Mouse (Mus musculus): ENCODE results near the gene H2-K1. TPM values are rescaled to one million over a fixed set of nuclear protein-coding genes. Genes with fewer than 3 reads are reported as not detected.
A peak's percentile ranks its signal among the peaks of the same experiment; 100 is the strongest.

The H2-K1 gene
- total and polyA plus RNA-seq, 2 experiments, result 2,348 to 5,575 TPM

- WGBS, result 2% methylated on average over 9 of the region's 9 CpGs
- TF ChIP-seq CTCF (IDR thresholded peaks at IDR 0.05; ENCODE audit: low read depth, low read length), result peak; percentile 97
- TF ChIP-seq POLR2A (IDR thresholded peaks at IDR 0.05; ENCODE audit: extremely low read depth, insufficient read depth, low read length), result no peak
- Histone ChIP-seq H3K4me1 (ENCODE audit: control insufficient read depth, insufficient read depth, low read length) (peaks cover 3% of the 10 kb centered on the region; the same call in 1 of the 2 replicates), H3K27me3 (ENCODE audit: control insufficient read depth, insufficient read depth, low read length) (no peaks in the 10 kb centered on the region), H3K79me2 (ENCODE audit: control insufficient read depth, insufficient read depth, low read length) (no peaks in the 10 kb centered on the region), H3K9ac (ENCODE audit: low read depth, low read length) (no peak overlapping the region), H3K27ac (replicated peaks; ENCODE audit: insufficient read depth, low read depth, low read length) (no peak overlapping the region), H3K36me3 (ENCODE audit: control insufficient read depth, insufficient read depth, low read length) (peaks cover 5% of the 10 kb centered on the region; the same call in 1 of the 2 replicates), H3K4me3 (ENCODE audit: insufficient read depth, low read depth, low read length) (no peak overlapping the region)
- peak; percentile 68 for DNase-seq (ENCODE audit: extremely low read depth, low read depth, low spot score)
Measured at GRCm38 (mm10) chr17:33968489-33968888, 31.7 kb downstream of the H2-K1 start.

- Histone ChIP-seq H3K27me3 (ENCODE audit: control insufficient read depth, insufficient read depth, low read length) (no peaks in the 10 kb centered on the region), H3K79me2 (ENCODE audit: control insufficient read depth, insufficient read depth, low read length) (no peaks in the 10 kb centered on the region), H3K9ac (ENCODE audit: low read depth, low read length) (no peak overlapping the region), H3K4me3 (ENCODE audit: insufficient read depth, low read depth, low read length) (no peak overlapping the region), H3K4me1 (ENCODE audit: control insufficient read depth, insufficient read depth, low read length) (peaks cover 3% of the 10 kb centered on the region; the same call in 1 of the 2 replicates), H3K27ac (replicated peaks; ENCODE audit: insufficient read depth, low read depth, low read length) (no peak overlapping the region), H3K36me3 (ENCODE audit: control insufficient read depth, insufficient read depth, low read length) (peaks cover 5% of the 10 kb centered on the region; the same call in 1 of the 2 replicates)
- 85% methylated on average over 16 of the region's 16 CpGs for WGBS
- no peak for TF ChIP-seq POLR2A (IDR thresholded peaks at IDR 0.05; ENCODE audit: extremely low read depth, insufficient read depth, low read length)
- TF ChIP-seq CTCF (IDR thresholded peaks at IDR 0.05; ENCODE audit: low read depth, low read length), result no peak
- no peak for DNase-seq (ENCODE audit: extremely low read depth, low read depth, low spot score)
Measured at GRCm38 (mm10) chr17:33965846-33966550, 34.1 kb downstream of the H2-K1 start.

GRCm38 (mm10) chr17:33965082-33965845 lies 34.9 kb downstream of the H2-K1 start:
- peaks cover 5% of the 10 kb centered on the region; the same call in 1 of the 2 replicates for H3K36me3 ChIP-seq (ENCODE audit: control insufficient read depth, insufficient read depth, low read length)
- H3K79me2 ChIP-seq (ENCODE audit: control insufficient read depth, insufficient read depth, low read length), result no peaks in the 10 kb centered on the region
- H3K4me3 ChIP-seq (ENCODE audit: insufficient read depth, low read depth, low read length), result no peak overlapping the region
- TF ChIP-seq POLR2A (IDR thresholded peaks at IDR 0.05; ENCODE audit: extremely low read depth, insufficient read depth, low read length) (no peak), CTCF (IDR thresholded peaks at IDR 0.05; ENCODE audit: low read depth, low read length) (no peak)
- H3K4me1 ChIP-seq (ENCODE audit: control insufficient read depth, insufficient read depth, low read length), result peaks cover 3% of the 10 kb centered on the region; the same call in 1 of the 2 replicates
- 90% methylated on average over 17 of the region's 17 CpGs for WGBS
- H3K27me3 ChIP-seq (ENCODE audit: control insufficient read depth, insufficient read depth, low read length), result no peaks in the 10 kb centered on the region
- no peak for DNase-seq (ENCODE audit: extremely low read depth, low read depth, low spot score)
- no peak overlapping the region for H3K27ac ChIP-seq (replicated peaks; ENCODE audit: insufficient read depth, low read depth, low read length)
- H3K9ac ChIP-seq (ENCODE audit: low read depth, low read length), result no peak overlapping the region

GRCm38 (mm10) chr17:33962876-33963275 lies 37.3 kb downstream of the H2-K1 start:
- H3K4me3 ChIP-seq (ENCODE audit: insufficient read depth, low read depth, low read length), result no peak overlapping the region
- H3K9ac ChIP-seq (ENCODE audit: low read depth, low read length), result no peak overlapping the region
- 92% methylated on average over 7 of the region's 7 CpGs for WGBS
- peaks cover 10% of the 10 kb centered on the region; the same call in 1 of the 2 replicates for H3K36me3 ChIP-seq (ENCODE audit: control insufficient read depth, insufficient read depth, low read length)
- H3K27ac ChIP-seq (replicated peaks; ENCODE audit: insufficient read depth, low read depth, low read length), result no peak overlapping the region
- no peaks in the 10 kb centered on the region for H3K4me1 ChIP-seq (ENCODE audit: control insufficient read depth, insufficient read depth, low read length)
- no peak for DNase-seq (ENCODE audit: extremely low read depth, low read depth, low spot score)
- H3K27me3 ChIP-seq (ENCODE audit: control insufficient read depth, insufficient read depth, low read length), result no peaks in the 10 kb centered on the region
- no peaks in the 10 kb centered on the region for H3K79me2 ChIP-seq (ENCODE audit: control insufficient read depth, insufficient read depth, low read length)
- TF ChIP-seq POLR2A (IDR thresholded peaks at IDR 0.05; ENCODE audit: extremely low read depth, insufficient read depth, low read length), result no peak
- no peak for TF ChIP-seq CTCF (IDR thresholded peaks at IDR 0.05; ENCODE audit: low read depth, low read length)

- H3K9ac ChIP-seq (ENCODE audit: low read depth, low read length), result no peak overlapping the region
- TF ChIP-seq POLR2A (IDR thresholded peaks at IDR 0.05; ENCODE audit: extremely low read depth, insufficient read depth, low read length) (no peak), CTCF (IDR thresholded peaks at IDR 0.05; ENCODE audit: low read depth, low read length) (no peak)
- no peaks in the 10 kb centered on the region for H3K27me3 ChIP-seq (ENCODE audit: control insufficient read depth, insufficient read depth, low read length)
- DNase-seq (ENCODE audit: extremely low read depth, low read depth, low spot score), result no peak
- no peak overlapping the region for H3K4me3 ChIP-seq (ENCODE audit: insufficient read depth, low read depth, low read length)
- 95% methylated on average over 15 of the region's 15 CpGs for WGBS
- H3K4me1 ChIP-seq (ENCODE audit: control insufficient read depth, insufficient read depth, low read length), result peaks cover 3% of the 10 kb centered on the region; the same call in 1 of the 2 replicates
- peaks cover 6% of the 10 kb centered on the region; the same call in 1 of the 2 replicates for H3K36me3 ChIP-seq (ENCODE audit: control insufficient read depth, insufficient read depth, low read length)
- H3K79me2 ChIP-seq (ENCODE audit: control insufficient read depth, insufficient read depth, low read length), result peaks cover 5% of the 10 kb centered on the region; the same call in 1 of the 2 replicates
- no peak overlapping the region for H3K27ac ChIP-seq (replicated peaks; ENCODE audit: insufficient read depth, low read depth, low read length)
Measured at GRCm38 (mm10) chr17:33959948-33960347, 40.2 kb downstream of the H2-K1 start.
